Mouse (Mus musculus): Measurements from ENCODE around the gene Mfap5.

GRCm38 (mm10) chr6:122478062-122478461 is 27.6 kb upstream of the Mfap5 start:
- TF ChIP-seq POLR2A (IDR thresholded peaks at IDR 0.05; ENCODE audit: control insufficient read depth, low read depth, low read length) (no peak), CTCF (IDR thresholded peaks at IDR 0.05; ENCODE audit: control insufficient read depth, insufficient read depth, insufficient replicate concordance, low read depth, low read length) (no peak)

Measured in testis, adult 2 months (tissue).